ENCODE assay signal across 21 mouse cellular contexts in the genomic region with DNA sequence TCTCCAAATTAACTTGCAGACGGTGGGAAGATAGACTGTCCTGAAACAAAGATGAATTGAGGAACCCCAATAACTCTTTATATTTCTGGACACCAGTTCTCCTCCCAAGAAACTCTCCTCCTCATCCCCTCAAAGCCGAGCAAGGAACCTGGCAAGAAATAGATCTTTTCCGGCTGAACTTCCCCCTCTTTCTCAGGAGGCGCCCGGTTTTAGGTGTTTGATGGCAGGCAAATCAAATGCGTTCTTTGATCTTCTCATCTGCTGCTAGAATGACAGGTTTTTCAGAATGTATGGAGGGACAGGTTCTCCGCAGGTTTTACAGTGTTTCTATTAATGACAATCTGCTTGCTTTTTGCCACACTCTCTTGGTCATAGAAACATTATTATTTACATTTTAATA. TPM values are rescaled to one million over a fixed set of nuclear protein-coding genes. Genes with fewer than 3 reads are reported as not detected.
A peak's percentile ranks its signal among the peaks of the same experiment; 100 is the strongest.
DNase-seq lines count a peak whose midpoint lies in the region; ATAC-seq and TF ChIP-seq lines count a peak whose summit lies in the region.
"Had no signal": no experiment of that assay in that cellular context is flagged by ENCODE, and none has a peak within 500 bp of the region (broad histone marks: within the 10 kb centered on the region; RNA-seq: fewer than 3 reads in every experiment).

No protein-coding gene starts in this region.

- no peak for ATAC-seq in kidney, embryonic 14.5 days (ENCODE audit: low FRiP score, low TSS enrichment)
- no peak for ATAC-seq in intestine, embryonic 16.5 days
- ATAC-seq: forebrain, embryonic 16.5 days had no signal

- peaks cover 26% of the 10 kb centered on the region for H3K27me3 ChIP-seq in kidney, embryonic 14.5 days (ENCODE audit: control insufficient read depth, insufficient read depth, low read length)
- H3K27me3 ChIP-seq in limb, embryonic 10.5 days (ENCODE audit: low read depth, poor library complexity, severe bottlenecking): peaks cover 94% of the 10 kb centered on the region
- H3K27me3 ChIP-seq in intestine, embryonic 16.5 days (replicated peaks; ENCODE audit: control insufficient read depth, insufficient read depth, low read length): peaks cover 42% of the 10 kb centered on the region

- peak overlapping the region; percentile 47 for H3K4me2 ChIP-seq in kidney, embryonic 14.5 days (replicated peaks; ENCODE audit: low read depth, low read length)
- no peak overlapping the region for H3K4me2 ChIP-seq in intestine, embryonic 16.5 days (ENCODE audit: low read depth, low read length)
- H3K4me2 ChIP-seq: heart, embryonic 12.5 days; liver, embryonic 11.5 days; stomach, embryonic 15.5 days had no signal

- peak overlapping the region; percentile 62 for H3K4me3 ChIP-seq in kidney, embryonic 14.5 days (ENCODE audit: low read length)
- H3K4me3 ChIP-seq in limb, embryonic 10.5 days: no peak overlapping the region
- no peak overlapping the region for H3K4me3 ChIP-seq in intestine, embryonic 16.5 days (ENCODE audit: low read length)
- H3K4me3 ChIP-seq: erythroblast, embryonic 14.5 days; heart, embryonic 12.5 days; megakaryocyte, embryonic 14.5 days; stomach, embryonic 15.5 days had no signal

- peak overlapping the region; percentile 38; the same call in 1 of the 2 replicates for H3K9ac ChIP-seq in kidney, embryonic 14.5 days (ENCODE audit: low read depth, low read length)
- H3K9ac ChIP-seq in intestine, embryonic 16.5 days (ENCODE audit: low read depth, low read length): no peak overlapping the region
- H3K9ac ChIP-seq: heart, embryonic 12.5 days; stomach, embryonic 15.5 days had no signal

- no peak for TF ChIP-seq POLR2A in brain, embryonic 14.5 days (IDR thresholded peaks at IDR 0.05; ENCODE audit: borderline replicate concordance, extremely low read depth, insufficient read depth, insufficient read length, poor library complexity, severe bottlenecking)

- peaks cover 29% of the 10 kb centered on the region for H3K4me1 ChIP-seq in kidney, embryonic 14.5 days (ENCODE audit: control insufficient read depth, insufficient read depth, low read length)
- peaks cover 13% of the 10 kb centered on the region for H3K4me1 ChIP-seq in limb, embryonic 10.5 days
- peaks cover 16% of the 10 kb centered on the region; the same call in 1 of the 2 replicates for H3K4me1 ChIP-seq in intestine, embryonic 16.5 days (ENCODE audit: control insufficient read depth, insufficient read depth, low read length)

- no peaks in the 10 kb centered on the region for H3K9me3 ChIP-seq in kidney, embryonic 14.5 days (ENCODE audit: control insufficient read depth, low read length)
- no peaks in the 10 kb centered on the region for H3K9me3 ChIP-seq in limb, embryonic 10.5 days (replicated peaks)
- no peaks in the 10 kb centered on the region for H3K9me3 ChIP-seq in intestine, embryonic 16.5 days (ENCODE audit: control insufficient read depth, low read length)
- H3K9me3 ChIP-seq: heart, embryonic 12.5 days; megakaryocyte, embryonic 14.5 days; stomach, embryonic 15.5 days had no signal

- H3K27ac ChIP-seq in kidney, embryonic 14.5 days (ENCODE audit: low read depth, low read length): no peak overlapping the region
- H3K27ac ChIP-seq in limb, embryonic 10.5 days: no peak overlapping the region
- H3K27ac ChIP-seq in intestine, embryonic 16.5 days (ENCODE audit: low read length): no peak overlapping the region
- H3K27ac ChIP-seq: stomach, embryonic 15.5 days had no signal

- 9% methylated on average over 7 of the region's 7 CpGs for WGBS in kidney, embryonic 14.5 days
- 1% methylated on average over 7 of the region's 7 CpGs for WGBS in limb, embryonic 10.5 days
- 5% methylated on average over 7 of the region's 7 CpGs for WGBS in intestine, embryonic 16.5 days

- no peak for TF ChIP-seq CTCF in brain, embryonic 14.5 days (IDR thresholded peaks at IDR 0.05; ENCODE audit: borderline replicate concordance, extremely low read depth, insufficient read depth, insufficient read length)

- no peaks in the 10 kb centered on the region for H3K36me3 ChIP-seq in kidney, embryonic 14.5 days (ENCODE audit: control insufficient read depth, insufficient read depth, low read length)
- no peaks in the 10 kb centered on the region for H3K36me3 ChIP-seq in limb, embryonic 10.5 days
- no peaks in the 10 kb centered on the region for H3K36me3 ChIP-seq in intestine, embryonic 16.5 days (ENCODE audit: control insufficient read depth, insufficient read depth, low read length)
- H3K36me3 ChIP-seq: heart, embryonic 12.5 days; stomach, embryonic 15.5 days had no signal

- DNase-seq in kidney, adult 11 months: no peak
- DNase-seq in brain, embryonic 14.5 days (ENCODE audit: low read depth): peak; percentile 24
- peak; percentile 9 for DNase-seq in forelimb bud, embryonic 11.5 days (ENCODE audit: low read depth, low spot score)
- DNase-seq in limb, embryonic 10.5 days (ENCODE audit: low spot score): peak; percentile 32
- DNase-seq in spleen, adult 18-20 months: no peak
- no peak for DNase-seq in lung, postnatal 36 days
- DNase-seq: adrenal gland, adult 2 months; cerebellum, adult 8-10 months; gastrocnemius, postnatal 36 days; heart, postnatal 36 days; right cerebral cortex, postnatal 4 days had no signal

RNA-seq across cellular contexts. Expression of gene Pax8, which starts 3.3 kb away (rescaled TPM):
- polyA plus RNA-seq in kidney, embryonic 14.5 days (2014; fragmentation: Nextera tagmentation; extraction: Ambion mirVana): 89.8 and 140 TPM in 2 replicates
- polyA plus RNA-seq in brain, embryonic 14.5 days (2012; rRNA removed): 1.9 and 9.4 TPM in 2 replicates
- polyA plus RNA-seq in limb, embryonic 10.5 days (2016; fragmentation: Nextera tagmentation; extraction: Ambion mirVana): 0.39 and 0.72 TPM in 2 replicates
- 0.92 and 0.99 TPM in 2 replicates for polyA plus RNA-seq in intestine, embryonic 16.5 days (2015; fragmentation: Nextera tagmentation; extraction: Ambion mirVana)
- polyA plus RNA-seq: adrenal gland, adult 2 months; cortical plate, adult 2 months; erythroblast, embryonic 14.5 days; heart, embryonic 12.5 days; lung, embryonic 16.5 days had no signal

Comparison
In these comparisons a context has a peak if more than half of its experiments do, and no peak if none do; other contexts are left out.
1. DNase-seq: peak in brain, embryonic 14.5 days (single experiment), forelimb bud, embryonic 11.5 days (single experiment) and limb, embryonic 10.5 days (single experiment); none in kidney, adult 11 months (single experiment), spleen, adult 18-20 months (0 of 2) and lung, postnatal 36 days (single experiment).